Mouse (Mus musculus) intestine, embryonic 14.5 days (tissue): Measurements from ENCODE around the gene Hoxa4. TPM values are rescaled to one million over a fixed set of nuclear protein-coding genes. Genes with fewer than 3 reads are reported as not detected.

Experiments used
- ATAC-seq: fragments of 200-750 bp; cut with Nextera tagmentation; replicated peaks from 2 replicates; pipeline ENCODE4 v1.8.0; 2017; ENCODE audit warnings: low read depth, moderate number of reproducible peaks, moderate TSS enrichment, moderate library complexity; ENCODE audit not compliant: low FRiP score, low TSS enrichment
- DNase-seq: peaks from one replicate; pipeline ENCODE4 v3.0.0-alpha.2; 2018; ENCODE audit warnings: low spot score
- H3K27ac ChIP-seq: fragments of 300-500 bp; sonication (generic); 2 replicates; pipeline ENCODE4 v1.5.1; 2014; ENCODE audit warnings: low read depth, mild to moderate bottlenecking, control low read depth
- H3K27me3 ChIP-seq: fragments of 300-500 bp; sonication (generic); replicated peaks from 2 replicates; pipeline ENCODE4 v1.6.1; 2014; ENCODE audit warnings: low read length, control low read depth; ENCODE audit not compliant: control insufficient read depth, insufficient read depth
- H3K36me3 ChIP-seq: fragments of 300-500 bp; sonication (generic); 2 replicates; pipeline ENCODE4 v1.6.1; 2014; ENCODE audit warnings: low read length, control low read depth; ENCODE audit not compliant: control insufficient read depth, insufficient read depth
- H3K4me1 ChIP-seq: fragments of 300-500 bp; sonication (generic); replicated peaks from 2 replicates; pipeline ENCODE4 v1.6.1; 2014; ENCODE audit warnings: low read length, control low read depth, mixed read lengths; ENCODE audit not compliant: control insufficient read depth, insufficient read depth
- H3K4me2 ChIP-seq: fragments of 300-500 bp; sonication (generic); 2 replicates; pipeline ENCODE4 v1.6.1; 2014; ENCODE audit warnings: low read length
- H3K4me3 ChIP-seq: fragments of 300-500 bp; sonication (generic); 2 replicates; pipeline ENCODE4 v1.5.1; 2014; ENCODE audit warnings: low read depth, low read length, control low read depth, mixed read lengths
- H3K9ac ChIP-seq: fragments of 300-500 bp; sonication (generic); 2 replicates; pipeline ENCODE4 v1.6.1; 2014; ENCODE audit warnings: mild to moderate bottlenecking, low read length
- H3K9me3 ChIP-seq: fragments of 300-500 bp; sonication (generic); 2 replicates; pipeline ENCODE4 v1.6.1; 2016; ENCODE audit warnings: low read length, control low read depth; ENCODE audit not compliant: control insufficient read depth
- WGBS: fragments of 180-500 bp; shearing (Covaris S2); extraction: QIAGEN DNeasy Blood & Tissue Kit; methylation state at CpG from one replicate; pipeline ENCODE4 v1.1.7; 2014; 5-methylcytosine and 5-hydroxymethylcytosine counted together
- polyA plus RNA-seq: library from polyadenylated mRNA; unstranded; fragments of >200 nt; fragmentation: Nextera tagmentation; extraction: Ambion mirVana; gene quantifications from 2 replicates; pipeline ENCODE4 v1.2.1, GENCODE M21; 2014

The Hoxa4 gene
- polyA plus RNA-seq, 1 experiment from 2014 or later = 7.5 TPM

GRCm38 (mm10) chr6:52160511-52161335 lies 30.8 kb downstream of the Hoxa4 start:
- peak overlapping the region; percentile 59 for H3K4me3 ChIP-seq
- DNase-seq (peak; percentile 87), ATAC-seq (no peak; the same call in 1 of the 2 replicates)
- H3K27me3 ChIP-seq = peaks cover 20% of the 10 kb centered on the region
- H3K9ac ChIP-seq = peak overlapping the region; percentile 87
- H3K9me3 ChIP-seq = no peaks in the 10 kb centered on the region
- H3K36me3 ChIP-seq = peaks cover 4% of the 10 kb centered on the region; the same call in 1 of the 2 replicates
- H3K4me2 ChIP-seq = peak overlapping the region; percentile 70
- WGBS = 2% methylated on average over 30 of the region's 30 CpGs
- peaks cover 43% of the 10 kb centered on the region for H3K4me1 ChIP-seq
- H3K27ac ChIP-seq = peak overlapping the region; percentile 93

- Histone ChIP-seq H3K4me3 (peak overlapping the region; percentile 59), H3K36me3 (peaks cover 4% of the 10 kb centered on the region; the same call in 1 of the 2 replicates), H3K9ac (peak overlapping the region; percentile 87), H3K27me3 (peaks cover 27% of the 10 kb centered on the region), H3K9me3 (no peaks in the 10 kb centered on the region), H3K4me2 (peak overlapping the region; percentile 70), H3K27ac (peak overlapping the region; percentile 93), H3K4me1 (peaks cover 38% of the 10 kb centered on the region)
- ATAC-seq (no peak), DNase-seq (peak; percentile 70)
- WGBS = 9% methylated on average over 9 of the region's 9 CpGs
These were observed 31.6 kb downstream of the Hoxa4 start for GRCm38 (mm10) chr6:52159979-52160378.

GRCm38 (mm10) chr6:52159164-52159761 lies 32.3 kb downstream of the Hoxa4 start:
- H3K9me3 ChIP-seq = no peaks in the 10 kb centered on the region
- H3K4me1 ChIP-seq = peaks cover 35% of the 10 kb centered on the region
- H3K27ac ChIP-seq = peak overlapping the region; percentile 93
- H3K4me3 ChIP-seq = peak overlapping the region; percentile 59
- peak overlapping the region; percentile 87 for H3K9ac ChIP-seq
- DNase-seq = no peak
- H3K4me2 ChIP-seq = peak overlapping the region; percentile 70
- peaks cover 34% of the 10 kb centered on the region for H3K27me3 ChIP-seq
- ATAC-seq = 0 out of 2 replicates have a peak, but pooled peaks have one; percentile 1
- peaks cover 4% of the 10 kb centered on the region; the same call in 1 of the 2 replicates for H3K36me3 ChIP-seq
- 10% methylated on average over 12 of the region's 12 CpGs for WGBS

GRCm38 (mm10) chr6:52158276-52159051 lies 33.1 kb downstream of the Hoxa4 start, which contains the start of gene Hoxa1:
Gene Hoxa1, minus strand, starts transcription at chr6:52158317.
- WGBS = under 1% methylated on average over 54 of the region's 55 CpGs
- peak within 1 kb of the TSS; percentile 70 for H3K4me2 ChIP-seq
- peak within 1 kb of the TSS; percentile 93 for H3K27ac ChIP-seq
- ATAC-seq = peak; percentile 86
- peak within 1 kb of the TSS; percentile 87 for H3K9ac ChIP-seq
- H3K36me3 ChIP-seq = peaks cover 4% of the 10 kb centered on the region; the same call in 1 of the 2 replicates
- peak within 1 kb of the TSS; percentile 59 for H3K4me3 ChIP-seq
- peak; percentile 92 for DNase-seq
- peaks cover 42% of the 10 kb centered on the region for H3K27me3 ChIP-seq
- no peaks in the 10 kb centered on the region for H3K9me3 ChIP-seq
- peaks cover 35% of the 10 kb centered on the region for H3K4me1 ChIP-seq

GRCm38 (mm10) chr6:52157466-52158275 lies 33.9 kb downstream of the Hoxa4 start:
- peaks cover 38% of the 10 kb centered on the region for H3K4me1 ChIP-seq
- WGBS = 1% methylated on average over 32 of the region's 32 CpGs
- DNase-seq (peak; percentile 68), ATAC-seq (no peak; the same call in 1 of the 2 replicates)
- peak overlapping the region; percentile 11 for H3K9ac ChIP-seq
- H3K36me3 ChIP-seq = peaks cover under 1% of the 10 kb centered on the region; the same call in 1 of the 2 replicates
- no peaks in the 10 kb centered on the region for H3K9me3 ChIP-seq
- H3K4me3 ChIP-seq = peak overlapping the region; percentile 59
- peaks cover 47% of the 10 kb centered on the region for H3K27me3 ChIP-seq
- peak overlapping the region; percentile 70 for H3K4me2 ChIP-seq
- no peak overlapping the region for H3K27ac ChIP-seq

- ATAC-seq (no peak), DNase-seq (peak; percentile 59)
- Histone ChIP-seq H3K27ac (no peak overlapping the region), H3K36me3 (no peaks in the 10 kb centered on the region), H3K9ac (no peak overlapping the region), H3K4me2 (peak overlapping the region; percentile 70), H3K4me1 (peaks cover 34% of the 10 kb centered on the region), H3K4me3 (peak overlapping the region; percentile 59), H3K27me3 (peaks cover 50% of the 10 kb centered on the region), H3K9me3 (no peaks in the 10 kb centered on the region)
- 18% methylated on average over 20 of the region's 20 CpGs for WGBS
These were observed 34.9 kb downstream of the Hoxa4 start for GRCm38 (mm10) chr6:52156551-52157200.

GRCm38 (mm10) chr6:52155471-52155870 lies 36.1 kb downstream of the Hoxa4 start:
- peaks cover 31% of the 10 kb centered on the region for H3K4me1 ChIP-seq
- 70% methylated on average over 3 of the region's 3 CpGs for WGBS
- H3K27me3 ChIP-seq = peaks cover 50% of the 10 kb centered on the region
- no peak overlapping the region for H3K9ac ChIP-seq
- no peaks in the 10 kb centered on the region for H3K36me3 ChIP-seq
- H3K4me3 ChIP-seq = no peak overlapping the region
- DNase-seq (peak; percentile 27), ATAC-seq (no peak)
- H3K9me3 ChIP-seq = no peaks in the 10 kb centered on the region
- H3K27ac ChIP-seq = no peak overlapping the region
- no peak overlapping the region for H3K4me2 ChIP-seq
